Comparison of ENCODE assay signal across 9 mouse cellular contexts in genomic region chr1:57852562-57853271, GRCm38 (mm10).
DNase-seq lines count a peak whose midpoint lies in the region; ATAC-seq and TF ChIP-seq lines count a peak whose summit lies in the region.
"Had no signal": no experiment of that assay in that cellular context is flagged by ENCODE, and none has a peak within 500 bp of the region (broad histone marks: within the 10 kb centered on the region; RNA-seq: fewer than 3 reads in every experiment).

No protein-coding gene starts in this region.

- no peaks in the 10 kb centered on the region for H3K9me3 ChIP-seq in embryonic facial prominence, embryonic 12.5 days
- no peaks in the 10 kb centered on the region for H3K9me3 ChIP-seq in embryonic facial prominence, embryonic 10.5 days
- H3K9me3 ChIP-seq in limb, embryonic 14.5 days (ENCODE audit: control insufficient read depth, low read length): no peaks in the 10 kb centered on the region
- H3K9me3 ChIP-seq: midbrain, embryonic 12.5 days had no signal

- no peak overlapping the region for H3K27ac ChIP-seq in embryonic facial prominence, embryonic 12.5 days
- no peak overlapping the region for H3K27ac ChIP-seq in embryonic facial prominence, embryonic 10.5 days (replicated peaks)
- H3K27ac ChIP-seq in limb, embryonic 14.5 days (replicated peaks; ENCODE audit: low read depth, low read length): no peak overlapping the region
- no peak overlapping the region for H3K27ac ChIP-seq in left cerebral cortex, adult 2 months
- H3K27ac ChIP-seq: midbrain, embryonic 12.5 days had no signal

- H3K4me3 ChIP-seq in embryonic facial prominence, embryonic 12.5 days: no peak overlapping the region
- no peak overlapping the region for H3K4me3 ChIP-seq in embryonic facial prominence, embryonic 10.5 days
- H3K4me3 ChIP-seq in limb, embryonic 14.5 days (replicated peaks; ENCODE audit: low read length): no peak overlapping the region
- no peak overlapping the region for H3K4me3 ChIP-seq in left cerebral cortex, adult 2 months
- H3K4me3 ChIP-seq: midbrain, embryonic 12.5 days had no signal

- no peak for TF ChIP-seq CTCF in left cerebral cortex, adult 2 months (IDR thresholded peaks at IDR 0.05)

- 76% methylated on average over 12 of the region's 12 CpGs for WGBS in embryonic facial prominence, embryonic 12.5 days
- 89% methylated on average over 12 of the region's 12 CpGs for WGBS in embryonic facial prominence, embryonic 10.5 days
- WGBS in limb, embryonic 14.5 days: 75% methylated on average over 12 of the region's 12 CpGs

- 0 out of 2 replicates have a peak, but pooled peaks have one; percentile 35 for ATAC-seq in embryonic facial prominence, embryonic 12.5 days (ENCODE audit: insufficient number of reproducible peaks, insufficient read depth, low FRiP score, low TSS enrichment)
- peak; percentile 63; the same call in 1 of the 2 replicates for ATAC-seq in limb, embryonic 14.5 days (ENCODE audit: low FRiP score, low read depth)

- H3K36me3 ChIP-seq in embryonic facial prominence, embryonic 12.5 days: peaks cover 3% of the 10 kb centered on the region; the same call in 1 of the 2 replicates
- no peaks in the 10 kb centered on the region for H3K36me3 ChIP-seq in embryonic facial prominence, embryonic 10.5 days (replicated peaks)
- H3K36me3 ChIP-seq in limb, embryonic 14.5 days (ENCODE audit: control insufficient read depth, insufficient read depth, low read length): peaks cover 13% of the 10 kb centered on the region
- H3K36me3 ChIP-seq: midbrain, embryonic 12.5 days had no signal

- no peaks in the 10 kb centered on the region for H3K27me3 ChIP-seq in embryonic facial prominence, embryonic 12.5 days
- H3K27me3 ChIP-seq in embryonic facial prominence, embryonic 10.5 days (replicated peaks; ENCODE audit: low read depth, poor library complexity, severe bottlenecking): no peaks in the 10 kb centered on the region
- H3K27me3 ChIP-seq in limb, embryonic 14.5 days (ENCODE audit: control insufficient read depth, insufficient read depth, low read length): no peaks in the 10 kb centered on the region
- H3K27me3 ChIP-seq: midbrain, embryonic 12.5 days had no signal

- 0 out of 2 replicates have a peak, but pooled peaks cover 6% of the 10 kb centered on the region for H3K4me1 ChIP-seq in embryonic facial prominence, embryonic 12.5 days
- peaks cover 10% of the 10 kb centered on the region for H3K4me1 ChIP-seq in embryonic facial prominence, embryonic 10.5 days
- H3K4me1 ChIP-seq in limb, embryonic 14.5 days (ENCODE audit: control insufficient read depth, insufficient read depth, low read length): peaks cover 6% of the 10 kb centered on the region

- TF ChIP-seq POLR2A in limb, embryonic 14.5 days (IDR thresholded peaks at IDR 0.05; ENCODE audit: borderline replicate concordance, extremely low read depth, insufficient read depth, insufficient read length): no peak

- no peak overlapping the region for H3K9ac ChIP-seq in embryonic facial prominence, embryonic 12.5 days
- H3K9ac ChIP-seq in limb, embryonic 14.5 days (ENCODE audit: low read depth, low read length, severe bottlenecking): no peak overlapping the region
- H3K9ac ChIP-seq: midbrain, embryonic 12.5 days had no signal

- no peak overlapping the region for H3K4me2 ChIP-seq in embryonic facial prominence, embryonic 12.5 days (replicated peaks)
- no peak overlapping the region for H3K4me2 ChIP-seq in limb, embryonic 14.5 days (replicated peaks; ENCODE audit: low read depth, low read length, severe bottlenecking)
- H3K4me2 ChIP-seq: midbrain, embryonic 12.5 days had no signal

- intact Hi-C loops in left cerebral cortex, postnatal 10 days (cut with DNase I): no loop called here
- intact Hi-C loops in left cerebral cortex, adult 2 months (cut with DNase I): no loop called here

- no peak for DNase-seq in embryonic facial prominence, embryonic 10.5 days (ENCODE audit: low spot score)
- peak; percentile 28 for DNase-seq in 416B (ENCODE audit: low read depth)
- DNase-seq in heart, adult 8-10 months (ENCODE audit: low spot score): peak; percentile 60
- DNase-seq in limb, embryonic 14.5 days (ENCODE audit: low spot score): peak; percentile 46
- no peak for DNase-seq in left cerebral cortex, postnatal 10 days (ENCODE audit: extremely low spot score in 1 of 2, low spot score in 2 of 2)
- DNase-seq in retina, postnatal 1 day: no peak
- DNase-seq in left cerebral cortex, adult 2 months (ENCODE audit: extremely low spot score in 1 of 2, low spot score in 2 of 2): no peak

Comparison
In these comparisons a context has a peak if more than half of its experiments do, and no peak if none do; other contexts are left out.
1. DNase-seq: peak in 416B (single experiment), heart, adult 8-10 months (single experiment) and limb, embryonic 14.5 days (single experiment); none in embryonic facial prominence, embryonic 10.5 days (single experiment), left cerebral cortex, postnatal 10 days (0 of 2), retina, postnatal 1 day (single experiment) and left cerebral cortex, adult 2 months (0 of 2).